Mouse (Mus musculus): ENCODE measurements around the gene Ermard. TPM values are rescaled to one million over a fixed set of nuclear protein-coding genes. Genes with fewer than 3 reads are reported as not detected.

Gene Ermard
- polyA plus RNA-seq, 1 experiment from 2014 or later = 28.6 TPM

- Histone ChIP-seq H3K27ac (no peak overlapping the region), H3K9ac (no peak overlapping the region), H3K4me2 (no peak overlapping the region), H3K4me1 (replicated peaks) (0 out of 2 replicates have a peak, but pooled peaks cover 3% of the 10 kb centered on the region), H3K27me3 (no peaks in the 10 kb centered on the region), H3K9me3 (replicated peaks) (no peaks in the 10 kb centered on the region), H3K36me3 (no peaks in the 10 kb centered on the region), H3K4me3 (replicated peaks) (no peak overlapping the region)
- DNase-seq (no peak), ATAC-seq (ENCODE audit: low read depth) (no peak)
- 47% methylated on average over 3 of the region's 3 CpGs for WGBS (ENCODE audit: insufficient replicate concordance)
These were observed 89.3 kb downstream of the Ermard start for GRCm38 (mm10) chr17:15130288-15130656.

GRCm38 (mm10) chr17:15134905-15135669, 94.1 kb downstream of the Ermard start:
- DNase-seq (no peak), ATAC-seq (ENCODE audit: low read depth) (no peak)
- Histone ChIP-seq H3K4me3 (replicated peaks) (no peak overlapping the region), H3K27me3 (no peaks in the 10 kb centered on the region), H3K27ac (no peak overlapping the region), H3K4me1 (replicated peaks) (0 out of 2 replicates have a peak, but pooled peaks cover 2% of the 10 kb centered on the region), H3K9ac (no peak overlapping the region), H3K4me2 (no peak overlapping the region), H3K36me3 (no peaks in the 10 kb centered on the region), H3K9me3 (replicated peaks) (no peaks in the 10 kb centered on the region)
- 56% methylated on average over 12 of the region's 12 CpGs for WGBS (ENCODE audit: insufficient replicate concordance)

- H3K4me2 ChIP-seq = no peak overlapping the region
- H3K27ac ChIP-seq = no peak overlapping the region
- WGBS (ENCODE audit: insufficient replicate concordance) = 15% methylated on average over 5 of the region's 5 CpGs
- H3K27me3 ChIP-seq = no peaks in the 10 kb centered on the region
- no peak for DNase-seq
- H3K9me3 ChIP-seq (replicated peaks) = no peaks in the 10 kb centered on the region
- peak; percentile 39; the same call in 1 of the 2 replicates for ATAC-seq (ENCODE audit: low read depth)
- H3K4me3 ChIP-seq (replicated peaks) = no peak overlapping the region
- H3K9ac ChIP-seq = no peak overlapping the region
- H3K36me3 ChIP-seq = no peaks in the 10 kb centered on the region
- no peaks in the 10 kb centered on the region for H3K4me1 ChIP-seq (replicated peaks)
These were observed 96.4 kb downstream of the Ermard start for GRCm38 (mm10) chr17:15137443-15137842.

Other genes starting within 250 kb of the Ermard start
- 1.3 and 1.7 TPM in 2 replicates for gene Wdr27, start 98.0 kb upstream of the Ermard start, polyA plus RNA-seq (2015; fragmentation: Nextera tagmentation; extraction: Ambion mirVana)
- 11.2 and 14.4 TPM in 2 replicates for gene 1600012H06Rik, start 98.0 kb upstream of the Ermard start, polyA plus RNA-seq (2015; fragmentation: Nextera tagmentation; extraction: Ambion mirVana)
- 95.9 and 100 TPM in 2 replicates for gene Phf10, start 79.9 kb upstream of the Ermard start, polyA plus RNA-seq (2015; fragmentation: Nextera tagmentation; extraction: Ambion mirVana)
- 5.3 and 5.9 TPM in 2 replicates for gene 9030025P20Rik, start 62.7 kb upstream of the Ermard start, polyA plus RNA-seq (2015; fragmentation: Nextera tagmentation; extraction: Ambion mirVana)
- gene Gm3417, start 62.4 kb upstream of the Ermard start, polyA plus RNA-seq (2015; fragmentation: Nextera tagmentation; extraction: Ambion mirVana) = 1.2 and 1.7 TPM in 2 replicates
- gene Gm3435, start 31.0 kb upstream of the Ermard start, polyA plus RNA-seq (2015; fragmentation: Nextera tagmentation; extraction: Ambion mirVana) = 3.8 and 4.8 TPM in 2 replicates
- 2.1 and 3.1 TPM in 2 replicates for gene Tcte3, start 280 bp downstream of the Ermard start, polyA plus RNA-seq (2015; fragmentation: Nextera tagmentation; extraction: Ambion mirVana)
- 3.9 and 4.9 TPM in 2 replicates for gene Gm3448, start 329 bp downstream of the Ermard start, polyA plus RNA-seq (2015; fragmentation: Nextera tagmentation; extraction: Ambion mirVana)